Mouse (Mus musculus) embryonic fibroblast, embryonic 13.5 days (primary cell): ENCODE measurements at regions not wholly inside any gene's neighbourhood (a gene's known extent, or its start where the extent isn't known, plus 50 kb on each side); places are given as distances from the start of the nearest gene placed in this dataset.

Experiments used
- H3K27ac ChIP-seq: 2 replicates; pipeline ENCODE4 v1.5.1; 2012; ENCODE audit warnings: low read length, control low read depth, inconsistent platforms; ENCODE audit not compliant: insufficient read depth
- H3K4me1 ChIP-seq: 2 replicates; pipeline ENCODE4 v1.6.1; 2011; ENCODE audit warnings: low read length; ENCODE audit not compliant: control insufficient read depth, insufficient read depth
- H3K4me3 ChIP-seq: 2 replicates; pipeline ENCODE4 v1.5.1; 2011; ENCODE audit warnings: mild to moderate bottlenecking, control low read depth, low read length; ENCODE audit not compliant: insufficient read depth
- CTCF ChIP-seq: IDR thresholded peaks from 2 replicates; pipeline ENCODE4 v1.5.1; 2011; ENCODE audit warnings: mild to moderate bottlenecking, control low read depth, low read length, moderate library complexity, borderline replicate concordance; ENCODE audit not compliant: insufficient read depth
- POLR2A ChIP-seq: IDR thresholded peaks from 2 replicates; pipeline ENCODE4 v1.6.1; 2011; ENCODE audit warnings: low read depth, mild to moderate bottlenecking, control low read depth, low read length, moderate library complexity

DNA sequence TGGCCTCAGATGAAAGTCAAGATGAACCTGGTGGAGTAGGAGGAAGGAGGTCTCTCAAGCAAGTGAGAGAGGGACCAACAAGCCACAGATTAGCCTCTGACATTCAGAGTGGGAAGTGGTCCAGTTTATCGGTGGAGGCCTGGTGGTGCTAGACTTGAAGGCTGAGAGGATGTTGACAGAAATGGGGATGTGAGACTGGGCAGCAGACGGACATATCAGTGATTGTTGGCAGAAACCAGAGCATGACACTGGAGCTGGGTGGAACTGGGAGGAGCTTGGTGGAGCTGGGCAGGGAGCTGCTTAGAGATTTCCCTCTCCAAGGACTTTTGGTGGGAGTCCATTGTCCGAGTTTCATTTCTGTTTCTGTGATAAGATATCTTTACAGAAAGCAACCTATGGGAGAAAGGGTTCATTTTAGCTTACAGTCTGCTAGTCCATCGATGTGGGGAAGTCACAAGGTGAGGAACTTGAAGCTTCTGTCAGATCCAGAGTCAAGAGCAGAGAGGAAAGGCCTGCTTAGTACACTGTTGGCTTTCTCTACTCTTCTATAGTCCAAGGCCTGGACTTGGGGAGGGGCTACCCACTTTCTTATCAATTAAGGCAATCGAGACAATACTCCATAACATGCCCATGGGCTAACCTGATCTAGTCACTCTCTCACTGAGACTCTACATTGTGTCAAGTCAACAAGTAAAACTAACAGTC is 233.2 kb upstream of the Id2 start:
- H3K4me3 ChIP-seq, result no peak overlapping the region

DNA sequence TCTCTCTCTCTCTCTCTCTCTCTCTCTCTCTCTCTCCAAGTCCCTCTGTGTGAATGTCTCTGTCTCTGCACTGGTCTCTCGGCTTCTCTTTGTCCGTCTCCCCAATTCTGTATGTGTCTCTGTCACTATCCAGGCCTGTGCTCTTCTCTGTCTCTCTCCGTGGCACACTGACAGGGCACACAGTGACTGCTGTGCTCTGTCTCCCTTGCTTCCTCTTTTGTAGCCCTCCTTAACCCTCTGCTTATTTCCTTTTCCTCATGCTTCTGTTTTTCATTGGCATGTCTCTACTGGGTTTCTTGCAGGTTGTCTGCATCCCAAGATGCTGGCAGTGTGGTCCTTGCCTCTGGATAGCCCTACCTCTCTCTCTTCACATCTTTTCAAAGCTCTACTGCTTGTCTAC is 229.0 kb upstream of the Id2 start:
- Histone ChIP-seq H3K27ac (no peak overlapping the region), H3K4me1 (no peaks in the 10 kb centered on the region), H3K4me3 (no peak overlapping the region)
- TF ChIP-seq CTCF (no peak), POLR2A (no peak)

More for the DNA sequence above, 233.2 kb upstream of the Id2 start:
- Histone ChIP-seq H3K27ac (no peak overlapping the region), H3K4me1 (no peaks in the 10 kb centered on the region)
- TF ChIP-seq CTCF (no peak), POLR2A (no peak)

GRCm38 (mm10) chr12:25323171-25323570 is 226.2 kb upstream of the Id2 start:
- H3K4me3 ChIP-seq, result no peak overlapping the region
- no peaks in the 10 kb centered on the region for H3K4me1 ChIP-seq
- TF ChIP-seq POLR2A, result no peak
- TF ChIP-seq CTCF, result no peak
- H3K27ac ChIP-seq, result no peak overlapping the region

- TF ChIP-seq CTCF, result no peak
- TF ChIP-seq POLR2A, result no peak
- Histone ChIP-seq H3K27ac (no peak overlapping the region), H3K4me3 (no peak overlapping the region), H3K4me1 (no peaks in the 10 kb centered on the region)
Measured at GRCm38 (mm10) chr12:25320262-25320767, 223.4 kb upstream of the Id2 start.

- no peaks in the 10 kb centered on the region for H3K4me1 ChIP-seq
- no peak overlapping the region for H3K27ac ChIP-seq
- no peak overlapping the region for H3K4me3 ChIP-seq
- TF ChIP-seq CTCF (no peak), POLR2A (no peak)
Measured at GRCm38 (mm10) chr12:25319846-25320245, 222.9 kb upstream of the Id2 start.

DNA sequence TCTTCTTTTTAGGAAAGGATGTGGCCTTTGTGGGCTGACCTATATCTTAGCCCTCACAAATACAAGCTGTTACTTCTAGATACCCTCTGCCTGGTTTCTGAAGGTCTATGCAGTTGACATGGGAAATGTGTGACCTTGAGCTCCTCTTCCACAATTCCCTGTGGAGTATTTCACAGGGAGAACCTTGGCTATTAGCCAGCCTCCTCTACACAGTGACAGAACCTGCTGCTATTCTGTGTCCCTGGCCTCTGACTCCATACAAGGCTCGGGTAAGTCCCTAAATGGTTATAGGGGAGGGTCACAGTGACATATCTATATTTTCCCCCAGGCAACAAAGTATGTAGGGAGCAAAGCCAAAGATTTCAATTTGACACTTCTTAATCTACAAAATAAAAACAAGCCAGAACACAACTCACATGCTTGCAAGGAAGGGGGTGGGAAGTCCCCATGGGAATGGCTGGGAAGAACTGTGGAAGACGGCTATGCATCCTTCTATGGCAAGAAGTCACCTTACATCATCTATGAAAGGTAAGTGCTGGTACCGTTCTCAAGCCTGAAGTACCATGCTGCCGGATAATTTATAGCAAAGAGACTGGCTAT is 221.2 kb upstream of the Id2 start:
- Histone ChIP-seq H3K27ac (no peak overlapping the region), H3K4me3 (no peak overlapping the region), H3K4me1 (no peaks in the 10 kb centered on the region)
- TF ChIP-seq POLR2A (no peak), CTCF (no peak)

GRCm38 (mm10) chr12:25315969-25316368 is 219.0 kb upstream of the Id2 start:
- H3K4me1 ChIP-seq, result no peaks in the 10 kb centered on the region
- H3K27ac ChIP-seq, result no peak overlapping the region
- no peak overlapping the region for H3K4me3 ChIP-seq
- TF ChIP-seq CTCF, result no peak
- TF ChIP-seq POLR2A, result no peak

- Histone ChIP-seq H3K27ac (no peak overlapping the region), H3K4me3 (no peak overlapping the region), H3K4me1 (no peaks in the 10 kb centered on the region)
- TF ChIP-seq CTCF, result no peak
- TF ChIP-seq POLR2A, result no peak
Measured at GRCm38 (mm10) chr12:25313212-25313611, 216.3 kb upstream of the Id2 start.

GRCm38 (mm10) chr12:25312390-25312789 is 215.4 kb upstream of the Id2 start:
- H3K4me3 ChIP-seq, result no peak overlapping the region
- TF ChIP-seq CTCF, result no peak
- no peak for TF ChIP-seq POLR2A
- no peaks in the 10 kb centered on the region for H3K4me1 ChIP-seq
- no peak overlapping the region for H3K27ac ChIP-seq

DNA sequence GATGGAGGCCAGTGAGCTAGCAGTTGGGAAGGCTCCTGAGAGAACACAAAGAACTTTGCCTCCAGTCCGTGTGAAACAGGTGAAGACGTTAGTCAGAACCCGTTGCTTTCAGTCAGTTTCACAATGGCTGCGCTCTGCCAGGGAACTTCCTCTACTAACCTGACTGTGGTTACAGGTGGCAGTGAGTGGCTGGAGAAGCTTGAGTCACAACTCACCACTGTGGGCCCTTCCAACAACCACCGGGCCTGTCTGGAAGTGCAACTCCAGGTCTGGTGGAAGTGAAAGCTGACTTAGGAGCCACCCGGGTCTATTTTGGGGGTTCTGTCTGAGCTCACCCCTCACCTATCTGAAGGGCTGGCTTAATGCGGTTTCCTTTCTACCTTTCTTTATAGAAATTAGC is 214.8 kb upstream of the Id2 start:
- Histone ChIP-seq H3K4me3 (no peak overlapping the region), H3K4me1 (no peaks in the 10 kb centered on the region), H3K27ac (no peak overlapping the region)
- TF ChIP-seq POLR2A, result no peak
